Mouse (Mus musculus) embryonic facial prominence, embryonic 14.5 days (tissue): ENCODE data around the gene Sestd1. TPM values are rescaled to one million over a fixed set of nuclear protein-coding genes. Genes with fewer than 3 reads are reported as not detected.

Source experiments
- ATAC-seq: fragments of 200-750 bp; cut with Nextera tagmentation; 2 replicates; pipeline ENCODE4 v1.8.0; 2017; ENCODE audit warnings: low read depth, moderate number of reproducible peaks, moderate TSS enrichment
- DNase-seq: peaks from one replicate; pipeline ENCODE4 v3.0.0-alpha.2; 2015; ENCODE audit warnings: low spot score
- H3K27ac ChIP-seq: fragments of 300-500 bp; sonication (generic); replicated peaks from 2 replicates; pipeline ENCODE4 v1.5.1; 2014; ENCODE audit warnings: low read depth, mild to moderate bottlenecking, low read length, moderate library complexity
- H3K27me3 ChIP-seq: fragments of 300-500 bp; sonication (generic); replicated peaks from 2 replicates; pipeline ENCODE4 v1.6.1; 2014; ENCODE audit warnings: low read length; ENCODE audit not compliant: control insufficient read depth, insufficient read depth
- H3K36me3 ChIP-seq: fragments of 300-500 bp; sonication (generic); 2 replicates; pipeline ENCODE4 v1.6.1; 2014; ENCODE audit warnings: low read length, mixed read lengths; ENCODE audit not compliant: control insufficient read depth, insufficient read depth
- H3K4me1 ChIP-seq: fragments of 300-500 bp; sonication (generic); 2 replicates; pipeline ENCODE4 v1.6.1; 2014; ENCODE audit warnings: antibody characterized with exemption, low read length; ENCODE audit not compliant: control insufficient read depth, insufficient read depth
- H3K4me2 ChIP-seq: fragments of 300-500 bp; sonication (generic); 2 replicates; pipeline ENCODE4 v1.6.1; 2014; ENCODE audit warnings: low read depth, mild to moderate bottlenecking, low read length, moderate library complexity, mixed read lengths
- H3K4me3 ChIP-seq: fragments of 300-500 bp; sonication (generic); 2 replicates; pipeline ENCODE4 v1.5.1; 2014; ENCODE audit warnings: low read depth, mild to moderate bottlenecking, low read length
- H3K9ac ChIP-seq: fragments of 300-500 bp; sonication (generic); 2 replicates; pipeline ENCODE4 v1.6.1; 2014; ENCODE audit warnings: low read depth, mild to moderate bottlenecking, low read length, moderate library complexity, mixed read lengths
- H3K9me3 ChIP-seq: fragments of 300-500 bp; sonication (generic); 2 replicates; pipeline ENCODE4 v1.6.1; 2016; ENCODE audit warnings: low read length; ENCODE audit not compliant: control insufficient read depth
- WGBS: fragments of 180-500 bp; shearing (Covaris S2); extraction: QIAGEN DNeasy Blood & Tissue Kit; methylation state at CpG from one replicate; pipeline ENCODE4 v1.1.7; 2014; 5-methylcytosine and 5-hydroxymethylcytosine counted together
- polyA plus RNA-seq: library from polyadenylated mRNA; unstranded; fragments of >200 nt; fragmentation: Nextera tagmentation; extraction: Ambion mirVana; gene quantifications from 2 replicates; pipeline ENCODE4 v1.2.1, GENCODE M21; 2014

Sestd1 gene
- polyA plus RNA-seq, 1 experiment from 2014 or later: 19.6 TPM

- Histone ChIP-seq H3K27me3 (no peaks in the 10 kb centered on the region), H3K4me1 (0 out of 2 replicates have a peak, but pooled peaks cover 6% of the 10 kb centered on the region), H3K9ac (peak overlapping the region; percentile 96), H3K36me3 (no peaks in the 10 kb centered on the region), H3K27ac (peak overlapping the region; percentile 76), H3K4me3 (peak overlapping the region; percentile 92), H3K9me3 (peaks cover 3% of the 10 kb centered on the region; the same call in 1 of the 2 replicates), H3K4me2 (peak overlapping the region; percentile 90)
- under 1% methylated on average over 23 of the region's 57 CpGs for WGBS
- ATAC-seq (peak; percentile 72), DNase-seq (no peak)
Measured at GRCm38 (mm10) chr2:77279861-77280511, 406 bp downstream of the Sestd1 start.

GRCm38 (mm10) chr2:77277272-77277671, 3.1 kb downstream of the Sestd1 start:
- 49% methylated on average over 4 of the region's 4 CpGs for WGBS
- Histone ChIP-seq H3K27me3 (no peaks in the 10 kb centered on the region), H3K4me3 (no peak overlapping the region)

GRCm38 (mm10) chr2:77275851-77276250, 4.5 kb downstream of the Sestd1 start:
- Histone ChIP-seq H3K27ac (no peak overlapping the region), H3K27me3 (no peaks in the 10 kb centered on the region), H3K4me3 (no peak overlapping the region), H3K9ac (no peak overlapping the region), H3K36me3 (no peaks in the 10 kb centered on the region), H3K4me1 (peaks cover 6% of the 10 kb centered on the region; the same call in 1 of the 2 replicates), H3K4me2 (no peak overlapping the region), H3K9me3 (peaks cover 3% of the 10 kb centered on the region; the same call in 1 of the 2 replicates)
- WGBS: 80% methylated on average over 5 of the region's 5 CpGs
- ATAC-seq: no peak
- DNase-seq: no peak

More at GRCm38 (mm10) chr2:77277272-77277671, 3.1 kb downstream of the Sestd1 start:
- peaks cover 3% of the 10 kb centered on the region; the same call in 1 of the 2 replicates for H3K9me3 ChIP-seq
- DNase-seq (no peak), ATAC-seq (no peak)
- H3K9ac ChIP-seq: no peak overlapping the region
- no peak overlapping the region for H3K27ac ChIP-seq
- no peaks in the 10 kb centered on the region for H3K36me3 ChIP-seq
- no peak overlapping the region for H3K4me2 ChIP-seq
- H3K4me1 ChIP-seq: 0 out of 2 replicates have a peak, but pooled peaks cover 6% of the 10 kb centered on the region

GRCm38 (mm10) chr2:77274976-77275641, 5.3 kb downstream of the Sestd1 start:
- no peak overlapping the region for H3K4me2 ChIP-seq
- peaks cover 3% of the 10 kb centered on the region; the same call in 1 of the 2 replicates for H3K9me3 ChIP-seq
- WGBS: 74% methylated on average over 9 of the region's 9 CpGs
- no peak for ATAC-seq
- H3K36me3 ChIP-seq: no peaks in the 10 kb centered on the region
- no peaks in the 10 kb centered on the region for H3K27me3 ChIP-seq
- H3K4me1 ChIP-seq: peaks cover 6% of the 10 kb centered on the region; the same call in 1 of the 2 replicates
- no peak overlapping the region for H3K9ac ChIP-seq
- H3K4me3 ChIP-seq: no peak overlapping the region
- no peak for DNase-seq
- no peak overlapping the region for H3K27ac ChIP-seq

GRCm38 (mm10) chr2:77272953-77273352, 7.4 kb downstream of the Sestd1 start:
- H3K27me3 ChIP-seq: no peaks in the 10 kb centered on the region
- no peak overlapping the region for H3K4me2 ChIP-seq
- H3K27ac ChIP-seq: no peak overlapping the region
- ATAC-seq: no peak
- 85% methylated on average over 2 of the region's 2 CpGs for WGBS
- no peaks in the 10 kb centered on the region for H3K36me3 ChIP-seq
- peaks cover 14% of the 10 kb centered on the region; the same call in 1 of the 2 replicates for H3K4me1 ChIP-seq
- no peak overlapping the region for H3K4me3 ChIP-seq
- H3K9ac ChIP-seq: no peak overlapping the region
- no peak for DNase-seq
- H3K9me3 ChIP-seq: peaks cover under 1% of the 10 kb centered on the region; the same call in 1 of the 2 replicates

GRCm38 (mm10) chr2:77270781-77271180, 9.6 kb downstream of the Sestd1 start:
- Histone ChIP-seq H3K27me3 (no peaks in the 10 kb centered on the region), H3K4me2 (no peak overlapping the region), H3K36me3 (no peaks in the 10 kb centered on the region), H3K4me3 (no peak overlapping the region), H3K9me3 (no peaks in the 10 kb centered on the region), H3K27ac (no peak overlapping the region), H3K4me1 (peaks cover 17% of the 10 kb centered on the region; the same call in 1 of the 2 replicates), H3K9ac (no peak overlapping the region)
- no peak for DNase-seq
- WGBS: 74% methylated on average over 7 of the region's 7 CpGs
- ATAC-seq: no peak

GRCm38 (mm10) chr2:77270136-77270535, 10.3 kb downstream of the Sestd1 start:
- no peak for DNase-seq
- H3K4me3 ChIP-seq: no peak overlapping the region
- 56% methylated on average over 1 of the region's 1 CpGs for WGBS
- H3K9me3 ChIP-seq: no peaks in the 10 kb centered on the region
- H3K9ac ChIP-seq: no peak overlapping the region
- no peak overlapping the region for H3K27ac ChIP-seq
- H3K36me3 ChIP-seq: no peaks in the 10 kb centered on the region
- no peak overlapping the region for H3K4me2 ChIP-seq
- peaks cover 13% of the 10 kb centered on the region; the same call in 1 of the 2 replicates for H3K4me1 ChIP-seq
- H3K27me3 ChIP-seq: no peaks in the 10 kb centered on the region
- no peak for ATAC-seq

- ATAC-seq (peak; percentile 37), DNase-seq (no peak)
- H3K4me3 ChIP-seq: no peak overlapping the region
- H3K4me1 ChIP-seq: peaks cover 17% of the 10 kb centered on the region
- no peak overlapping the region for H3K9ac ChIP-seq
- WGBS: 67% methylated on average over 5 of the region's 5 CpGs
- H3K4me2 ChIP-seq: no peak overlapping the region
- H3K27ac ChIP-seq: no peak overlapping the region
- no peaks in the 10 kb centered on the region for H3K36me3 ChIP-seq
- H3K9me3 ChIP-seq: no peaks in the 10 kb centered on the region
- no peaks in the 10 kb centered on the region for H3K27me3 ChIP-seq
Measured at GRCm38 (mm10) chr2:77268612-77269239, 11.7 kb downstream of the Sestd1 start.
